ENCODE assay signal across 8 mouse cellular contexts in genomic region chr2:18778220-18778619, GRCm38 (mm10).
DNase-seq lines count a peak whose midpoint lies in the region; ATAC-seq lines count a peak whose summit lies in the region.

No protein-coding gene starts in this region.

- peak; percentile 41 for DNase-seq in right cerebral cortex, postnatal 14 days
- DNase-seq in right cerebral cortex, postnatal 25 days, result no peak
- peak; percentile 40 to 44 for DNase-seq in lung, postnatal 4 days
- DNase-seq in thymus, postnatal 25 days, result no peak

- no peak overlapping the region for H3K9ac ChIP-seq in forebrain, embryonic 13.5 days
- no peak overlapping the region for H3K9ac ChIP-seq in intestine, embryonic 16.5 days (ENCODE audit: low read depth, low read length)

- H3K9me3 ChIP-seq in forebrain, embryonic 13.5 days (replicated peaks), result no peaks in the 10 kb centered on the region; the same call in 1 of the 2 replicates
- H3K9me3 ChIP-seq in intestine, embryonic 16.5 days (ENCODE audit: control insufficient read depth, low read length), result no peaks in the 10 kb centered on the region

- no peak overlapping the region for H3K27ac ChIP-seq in forebrain, embryonic 13.5 days
- no peak overlapping the region for H3K27ac ChIP-seq in intestine, embryonic 16.5 days (ENCODE audit: low read length)

- H3K27me3 ChIP-seq in forebrain, embryonic 13.5 days, result peaks cover 52% of the 10 kb centered on the region
- no peaks in the 10 kb centered on the region for H3K27me3 ChIP-seq in intestine, embryonic 16.5 days (replicated peaks; ENCODE audit: control insufficient read depth, insufficient read depth, low read length)

- peaks cover 14% of the 10 kb centered on the region for H3K4me1 ChIP-seq in forebrain, embryonic 13.5 days
- peaks cover 4% of the 10 kb centered on the region; the same call in 1 of the 2 replicates for H3K4me1 ChIP-seq in intestine, embryonic 16.5 days (ENCODE audit: control insufficient read depth, insufficient read depth, low read length)

- no peak overlapping the region for H3K4me3 ChIP-seq in forebrain, embryonic 13.5 days
- no peak overlapping the region for H3K4me3 ChIP-seq in intestine, embryonic 16.5 days (ENCODE audit: low read length)

- 2% methylated on average over 9 of the region's 9 CpGs for WGBS in forebrain, embryonic 13.5 days
- WGBS in intestine, embryonic 16.5 days, result 16% methylated on average over 9 of the region's 9 CpGs

- peak overlapping the region; percentile 45 for H3K4me2 ChIP-seq in forebrain, embryonic 13.5 days
- H3K4me2 ChIP-seq in intestine, embryonic 16.5 days (ENCODE audit: low read depth, low read length), result peak overlapping the region; percentile 32

- H3K36me3 ChIP-seq in forebrain, embryonic 13.5 days (ENCODE audit: poor library complexity, severe bottlenecking), result no peaks in the 10 kb centered on the region
- H3K36me3 ChIP-seq in intestine, embryonic 16.5 days (ENCODE audit: control insufficient read depth, insufficient read depth, low read length), result no peaks in the 10 kb centered on the region

- peak; percentile 94 for ATAC-seq in forebrain, embryonic 13.5 days
- ATAC-seq in intestine, embryonic 16.5 days, result peak; percentile 66
- no peak for ATAC-seq in inflammation-experienced regulatory T-cells, adult 6 months
- ATAC-seq in cerebellum, adult (ENCODE audit: insufficient number of reproducible peaks, low FRiP score, low TSS enrichment), result no peak

Comparison
In these comparisons a context has a peak if more than half of its experiments do, and no peak if none do; other contexts are left out.
1. DNase-seq: peak in right cerebral cortex, postnatal 14 days (single experiment) and lung, postnatal 4 days (2 of 2); none in right cerebral cortex, postnatal 25 days (single experiment) and thymus, postnatal 25 days (single experiment).
2. ATAC-seq: peak in forebrain, embryonic 13.5 days (single experiment) and intestine, embryonic 16.5 days (single experiment); none in inflammation-experienced regulatory T-cells, adult 6 months (single experiment) and cerebellum, adult (single experiment).